Mouse (Mus musculus): ENCODE data around the gene Gpnmb.
A peak's percentile ranks its signal among the peaks of the same experiment; 100 is the strongest.

Gpnmb gene

GRCm38 (mm10) chr6:49031230-49031629 is 5.1 kb upstream of the Gpnmb start:
- no peak for DNase-seq (ENCODE audit: inconsistent ontology term)

DNA sequence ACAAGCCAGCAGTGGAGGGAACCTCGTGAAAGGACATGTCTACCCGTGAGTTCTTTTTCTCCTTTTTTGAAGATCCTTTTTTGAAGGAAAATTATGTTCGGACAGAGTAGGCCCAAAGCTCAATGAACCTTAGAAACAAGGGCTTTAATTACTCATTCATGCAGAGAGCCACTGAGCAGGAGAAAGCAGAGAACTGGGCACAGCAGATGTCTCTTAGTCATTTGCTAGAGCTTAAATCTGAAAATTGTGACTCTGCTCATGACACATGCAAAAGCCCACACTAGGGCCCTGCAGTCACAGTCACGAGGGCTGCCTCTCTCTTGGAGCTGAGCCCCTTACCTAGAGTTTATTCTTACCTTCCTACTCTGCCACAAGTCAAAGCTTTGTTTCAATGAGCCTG is 3.6 kb upstream of the Gpnmb start:
- DNase-seq (ENCODE audit: inconsistent ontology term), result peak; percentile 74

- no peak for DNase-seq (ENCODE audit: inconsistent ontology term)
Measured at GRCm38 (mm10) chr6:49037268-49037662, 919 bp downstream of the Gpnmb start.

GRCm38 (mm10) chr6:49039470-49040180 is 3.3 kb downstream of the Gpnmb start:
- DNase-seq (ENCODE audit: inconsistent ontology term), result peak; percentile 45

GRCm38 (mm10) chr6:49046502-49046901 is 10.2 kb downstream of the Gpnmb start:
- DNase-seq (ENCODE audit: inconsistent ontology term), result no peak

- no peak for DNase-seq (ENCODE audit: inconsistent ontology term)
Measured at GRCm38 (mm10) chr6:49046976-49047375, 10.6 kb downstream of the Gpnmb start.

DNA sequence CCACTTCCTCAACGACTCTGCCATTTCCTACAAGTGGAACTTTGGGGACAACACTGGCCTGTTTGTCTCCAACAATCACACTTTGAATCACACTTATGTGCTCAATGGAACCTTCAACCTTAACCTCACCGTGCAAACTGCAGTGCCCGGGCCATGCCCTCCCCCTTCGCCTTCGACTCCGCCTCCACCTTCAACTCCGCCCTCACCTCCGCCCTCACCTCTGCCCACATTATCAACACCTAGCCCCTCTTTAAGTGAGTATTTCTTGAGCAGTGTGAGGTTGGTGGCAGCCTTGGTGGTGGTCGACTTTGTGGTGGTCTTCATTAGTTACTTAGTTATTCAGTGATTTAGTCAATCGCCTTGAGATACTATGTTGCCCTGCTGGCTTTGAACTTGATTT is 11.5 kb downstream of the Gpnmb start:
- no peak for DNase-seq (ENCODE audit: inconsistent ontology term)

DNA sequence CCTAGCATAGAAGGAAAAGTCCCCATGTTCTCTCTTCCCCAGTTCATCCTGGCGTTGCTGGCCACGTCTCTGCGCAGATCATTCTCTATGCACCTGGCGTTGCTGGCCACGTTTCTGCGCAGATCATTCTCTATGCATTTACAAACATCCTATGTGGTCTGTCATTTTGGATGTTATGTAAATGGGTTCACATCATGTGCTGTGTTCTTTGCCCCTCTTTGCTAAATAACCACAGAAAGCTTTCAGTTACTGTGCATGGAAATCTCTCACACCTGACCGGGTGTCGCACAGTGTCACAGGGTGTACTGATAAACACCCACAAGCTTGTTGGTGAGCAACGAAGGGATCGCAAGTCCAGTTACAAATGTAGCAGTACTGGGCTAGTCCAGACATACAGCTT is 12.0 kb downstream of the Gpnmb start:
- DNase-seq (ENCODE audit: inconsistent ontology term), result no peak

- no peak for DNase-seq (ENCODE audit: inconsistent ontology term)
Measured at GRCm38 (mm10) chr6:49050677-49051410, 14.5 kb downstream of the Gpnmb start.

GRCm38 (mm10) chr6:49052191-49052590 is 15.8 kb downstream of the Gpnmb start:
- DNase-seq (ENCODE audit: inconsistent ontology term), result no peak

DNA sequence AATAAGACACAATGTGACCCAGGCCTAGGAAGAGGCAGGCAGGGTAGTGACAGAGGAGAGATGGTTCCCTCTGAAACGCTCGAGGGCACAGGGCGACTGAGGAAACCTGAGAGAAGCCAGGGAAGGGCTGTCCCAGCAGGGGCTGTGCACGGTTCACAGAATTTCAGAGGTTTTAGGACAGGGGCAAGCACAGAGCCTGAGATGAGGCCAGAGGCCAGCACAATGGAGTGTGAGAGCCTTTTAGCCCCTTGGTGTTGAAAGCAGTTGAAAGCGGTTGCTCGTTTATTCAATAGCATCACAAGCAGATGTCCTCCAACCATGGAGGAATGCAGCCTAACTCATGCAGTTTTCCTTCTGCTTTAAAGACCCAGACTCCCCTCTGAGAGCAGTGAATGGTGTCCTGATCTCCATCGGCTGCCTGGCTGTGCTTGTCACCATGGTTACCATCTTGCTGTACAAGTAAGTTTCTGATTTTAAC is 18.9 kb downstream of the Gpnmb start:
- peak; percentile 48 for DNase-seq (ENCODE audit: inconsistent ontology term)

DNA sequence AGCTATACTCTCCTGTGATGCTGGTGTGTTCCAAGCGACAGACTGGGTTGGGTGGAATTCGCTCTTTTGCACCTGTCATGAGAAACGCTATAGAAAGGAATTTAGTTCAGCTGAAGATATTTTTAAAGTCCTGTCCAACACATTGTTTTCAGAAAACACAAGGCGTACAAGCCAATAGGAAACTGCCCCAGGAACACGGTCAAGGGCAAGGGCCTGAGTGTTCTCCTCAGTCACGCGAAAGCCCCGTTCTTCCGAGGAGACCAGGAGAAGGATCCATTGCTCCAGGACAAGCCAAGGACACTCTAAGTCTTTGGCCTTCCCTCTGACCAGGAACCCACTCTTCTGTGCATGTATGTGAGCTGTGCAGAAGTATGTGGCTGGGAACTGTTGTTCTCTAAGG is 19.7 kb downstream of the Gpnmb start:
- no peak for DNase-seq (ENCODE audit: inconsistent ontology term)

- peak; percentile 82 for DNase-seq (ENCODE audit: inconsistent ontology term)
Measured at GRCm38 (mm10) chr6:49057053-49058021, 21.0 kb downstream of the Gpnmb start.

- no peak for DNase-seq (ENCODE audit: inconsistent ontology term)
Measured at GRCm38 (mm10) chr6:49068361-49068760, 32.0 kb downstream of the Gpnmb start.

DNA sequence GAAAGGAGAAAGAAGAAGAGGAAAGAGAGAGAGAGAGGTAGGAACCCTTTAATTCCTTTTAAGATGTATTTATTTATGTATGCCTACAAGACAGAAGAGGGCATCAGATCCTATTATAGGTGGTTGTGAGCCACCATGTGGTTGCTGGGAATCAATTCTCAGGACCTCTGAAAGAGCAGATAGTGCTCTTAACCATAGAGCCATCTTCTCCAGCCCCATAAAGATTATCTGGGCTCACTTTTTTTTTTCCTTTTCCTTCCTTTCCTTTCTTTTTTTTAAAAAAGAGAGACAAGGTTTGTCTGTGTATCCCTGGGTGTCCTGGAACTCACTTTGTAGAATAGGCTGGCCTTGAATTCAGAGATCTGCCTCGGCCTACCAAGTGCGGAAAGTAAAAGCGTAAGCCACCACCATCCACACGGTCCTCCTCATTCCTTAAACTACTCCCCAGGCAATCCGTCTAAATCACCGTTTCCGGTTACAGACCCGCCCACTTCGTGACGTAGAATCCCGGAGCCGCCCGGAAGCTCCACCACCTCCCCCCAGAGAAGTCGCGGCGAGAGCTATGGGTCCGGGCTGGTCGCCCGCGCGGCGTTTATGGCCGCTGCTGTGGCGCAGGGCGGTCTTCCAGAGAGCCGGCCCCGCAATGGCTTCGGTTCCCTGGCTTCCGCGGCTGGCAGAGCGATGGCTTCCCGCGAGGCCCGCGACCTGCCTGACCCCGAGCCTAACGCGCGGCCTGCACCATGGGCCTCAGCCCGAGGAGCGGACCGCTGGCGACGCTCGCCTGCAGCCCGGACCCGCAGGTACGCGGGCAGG is 37.2 kb downstream of the Gpnmb start, which contains the start of gene Malsu1:
Malsu1 (plus strand) TSS at position 492 of the 813 bp plus-strand sequence.
- peak; percentile 93 for DNase-seq (ENCODE audit: inconsistent ontology term)

DNA sequence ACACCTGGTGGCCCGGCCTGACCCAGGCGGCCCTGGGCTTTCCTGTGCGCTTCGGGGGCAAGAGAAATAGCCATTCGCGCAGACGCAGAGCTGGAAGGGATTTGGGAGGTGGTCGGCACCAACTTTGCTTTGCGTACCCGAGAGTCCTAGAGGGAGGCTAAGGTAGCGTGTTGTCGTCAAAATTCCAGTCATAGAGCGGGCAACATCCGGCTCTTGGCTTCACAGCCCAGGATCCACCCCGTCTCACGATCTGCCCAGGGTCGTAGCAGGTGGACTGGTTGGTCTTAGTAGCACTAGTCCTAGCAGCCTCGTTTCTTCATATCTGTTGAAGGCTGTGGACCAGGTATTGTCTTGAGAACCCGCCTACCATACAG is 37.8 kb downstream of the Gpnmb start:
- DNase-seq (ENCODE audit: inconsistent ontology term), result no peak

- DNase-seq (ENCODE audit: inconsistent ontology term), result no peak
Measured at GRCm38 (mm10) chr6:49077894-49078293, 41.5 kb downstream of the Gpnmb start.

- no peak for DNase-seq (ENCODE audit: inconsistent ontology term)
Measured at GRCm38 (mm10) chr6:49079313-49079712, 43.0 kb downstream of the Gpnmb start.

DNA sequence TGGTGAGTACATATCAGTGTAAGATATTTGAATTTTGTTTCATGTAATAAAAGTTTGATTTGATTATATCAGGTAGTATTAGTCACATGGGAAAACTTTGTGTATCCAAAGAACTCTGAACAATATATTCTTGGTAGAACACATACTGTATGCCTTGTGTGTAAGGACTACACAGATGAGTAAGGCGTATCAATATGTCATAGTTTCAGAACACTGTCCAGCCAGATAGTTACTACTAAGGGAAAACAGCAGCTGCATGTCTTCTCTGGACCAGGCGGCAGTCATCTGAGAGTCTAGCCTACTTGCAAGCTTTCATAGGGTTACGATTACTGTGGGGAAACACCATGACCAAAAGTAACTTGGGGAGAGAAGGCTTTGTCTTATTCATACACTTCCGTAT is 46.7 kb downstream of the Gpnmb start:
- no peak for DNase-seq (ENCODE audit: inconsistent ontology term)

DNA sequence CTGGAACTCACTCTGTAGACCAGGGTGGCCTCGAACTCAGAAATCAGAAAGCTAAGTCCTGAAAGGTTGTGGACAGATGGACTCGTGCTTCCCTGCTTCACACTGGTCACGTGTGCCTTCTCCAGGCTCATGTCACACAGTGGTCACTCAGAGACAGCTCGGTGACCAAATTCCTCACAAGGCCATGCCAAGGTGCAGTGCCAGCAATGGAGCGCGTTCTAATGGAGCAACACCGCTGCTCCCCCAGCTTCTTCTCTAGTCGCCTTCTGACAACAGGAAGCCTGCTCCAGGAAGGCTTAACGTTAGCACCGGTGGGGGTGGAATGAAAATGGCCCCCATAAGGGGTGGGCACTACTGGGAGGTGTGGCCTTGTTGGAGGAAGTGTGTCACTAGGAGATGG is 58.6 kb downstream of the Gpnmb start:
- no peak for DNase-seq (ENCODE audit: inconsistent ontology term)

DNA sequence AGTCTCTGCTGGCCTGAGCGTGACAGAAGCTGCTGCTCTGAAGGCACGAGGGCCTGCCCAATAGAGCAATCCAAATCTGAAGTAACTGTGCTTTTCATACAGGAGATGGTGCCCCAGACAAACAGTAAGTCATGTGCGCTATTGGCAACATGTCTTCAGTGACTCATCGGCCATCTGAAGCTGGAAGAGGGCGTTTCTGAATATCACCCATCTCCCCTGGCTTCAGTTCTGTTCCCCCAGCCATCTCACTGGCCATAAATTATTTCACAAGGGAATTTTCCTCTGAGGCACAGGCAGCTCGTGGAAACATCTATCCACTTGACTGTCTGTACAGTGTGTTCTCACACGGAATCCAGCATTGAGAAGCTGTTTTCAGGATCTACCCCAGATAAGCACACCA is 60.1 kb downstream of the Gpnmb start:
- DNase-seq (ENCODE audit: inconsistent ontology term), result peak; percentile 88

Data from Muller cell, postnatal 12 days (primary cell).